Mouse (Mus musculus): ENCODE results near the gene Ptges3. TPM values are rescaled to one million over a fixed set of nuclear protein-coding genes. Genes with fewer than 3 reads are reported as not detected.
"Not testable (repeated sequence)": the region's sequence is repeated elsewhere in the genome, so short reads cannot be mapped to it uniquely, and the experiment has no call there.

Ptges3 gene
- total RNA-seq (2021) = 100 to 1,000 TPM; 155 to 157 TPM

DNA sequence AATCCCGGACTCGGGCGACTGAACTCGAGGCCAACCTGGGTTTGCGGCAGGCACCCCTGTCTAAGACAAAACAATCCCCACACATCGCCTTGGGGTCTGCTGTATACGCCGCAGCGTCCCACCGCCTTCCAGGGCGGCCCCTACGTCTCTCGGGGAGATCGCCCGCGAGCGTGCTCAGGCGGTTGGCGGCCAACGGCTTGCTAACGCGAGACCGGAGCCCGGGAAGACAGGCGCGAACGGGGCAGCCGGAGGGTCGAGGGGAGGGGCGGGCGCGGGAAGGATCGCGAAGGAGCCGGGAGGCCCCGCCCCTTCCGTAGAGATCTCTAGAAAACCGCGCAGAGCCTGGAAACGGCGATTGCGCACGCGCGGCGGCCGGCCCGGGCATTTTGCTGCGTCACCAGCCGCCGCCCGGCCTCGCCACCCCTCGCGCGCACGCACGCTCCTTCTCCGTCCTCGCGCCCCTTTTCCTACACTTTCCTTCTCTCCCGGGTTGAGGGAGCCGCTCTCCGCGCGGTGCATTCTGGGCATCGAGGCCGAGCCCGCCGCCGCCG lies at the start of gene Ptges3:
Ptges3 (plus strand) TSS at position 354 of the 551 bp plus-strand sequence.
- peak; percentile 96 for DNase-seq

DNA sequence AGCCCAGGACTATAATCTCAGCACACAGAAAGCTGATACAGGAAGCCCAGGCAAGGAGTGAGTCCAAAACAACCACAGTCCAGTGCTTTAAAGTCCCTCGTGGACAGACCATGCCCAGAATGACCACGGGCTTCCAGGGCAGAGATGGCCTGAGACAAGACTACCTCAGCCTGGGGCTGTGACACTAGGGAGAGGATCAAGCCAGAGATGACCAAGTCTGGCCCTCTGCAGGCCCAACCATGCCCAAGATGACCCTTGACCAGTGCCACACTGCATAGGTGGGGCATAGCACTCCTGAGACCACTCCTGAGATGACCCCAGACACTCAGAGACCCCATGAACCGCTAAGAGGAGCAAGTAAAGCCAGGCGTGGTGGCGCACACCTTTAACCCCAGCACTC lies 49.0 kb upstream of the Ptges3 start:
- no peak for DNase-seq

DNA sequence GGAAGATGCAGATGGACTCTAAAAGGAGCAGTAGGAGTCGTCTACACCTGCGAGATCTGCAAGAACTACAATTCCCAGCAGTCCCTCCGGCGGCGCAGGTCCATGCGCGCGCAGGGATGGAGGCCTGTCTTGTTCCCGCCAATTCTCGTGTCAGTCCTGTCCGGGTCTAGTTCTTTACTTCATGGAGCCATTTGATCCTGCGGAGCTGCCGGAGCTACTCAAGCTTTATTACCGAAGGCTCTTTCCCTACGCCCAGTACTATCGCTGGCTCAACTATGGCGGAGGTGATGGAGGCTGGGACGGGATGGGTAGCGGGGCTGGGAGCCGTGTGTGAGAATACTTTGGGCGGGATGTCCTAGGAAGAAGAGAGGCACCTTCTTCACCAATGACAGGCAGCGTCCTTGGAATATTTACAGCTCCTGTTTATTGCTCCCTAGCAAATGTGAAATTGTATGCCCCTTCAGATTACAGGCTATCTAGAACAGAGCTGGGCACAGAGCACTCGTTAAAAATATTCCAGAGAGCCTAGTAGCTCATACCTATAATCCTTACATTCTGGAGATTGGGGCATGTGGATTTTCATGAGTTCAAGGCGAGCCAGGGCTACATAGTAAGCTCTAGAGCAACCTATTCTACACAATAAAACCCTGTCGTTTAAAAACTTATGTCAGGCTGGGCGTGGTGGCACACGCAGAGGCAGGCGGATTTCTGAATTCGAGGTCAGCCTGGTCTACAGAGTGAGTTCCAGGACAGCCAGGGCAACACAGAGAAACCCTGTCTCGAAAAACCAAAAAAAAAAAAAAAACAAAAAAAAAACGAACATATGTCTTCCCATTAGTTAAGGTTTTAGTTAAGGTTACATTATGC lies 43.5 kb upstream of the Ptges3 start, which contains the start of gene Prim1:
Prim1 (plus strand) TSS at position 101 of the 867 bp plus-strand sequence.
- peak; percentile 74 for DNase-seq

DNA sequence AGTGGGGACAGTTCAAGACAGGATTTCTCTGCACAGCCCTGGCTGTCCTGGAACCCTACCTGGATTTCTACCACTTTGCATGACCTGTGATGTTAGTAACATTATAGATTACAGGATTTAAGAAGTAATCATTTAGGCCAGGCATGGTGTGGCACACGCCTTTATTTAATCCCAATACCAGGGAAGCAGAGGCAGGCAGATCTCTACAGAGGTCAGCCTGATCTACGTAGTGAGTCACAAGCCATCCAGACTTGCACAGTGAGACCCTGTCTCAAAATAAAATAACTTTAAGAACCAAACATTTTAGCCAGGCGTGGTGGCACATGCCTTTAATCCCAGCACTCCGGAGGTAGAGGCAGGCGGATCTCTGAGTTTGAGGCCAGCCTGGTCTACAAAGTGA lies 36.6 kb upstream of the Ptges3 start:
- DNase-seq = no peak

DNA sequence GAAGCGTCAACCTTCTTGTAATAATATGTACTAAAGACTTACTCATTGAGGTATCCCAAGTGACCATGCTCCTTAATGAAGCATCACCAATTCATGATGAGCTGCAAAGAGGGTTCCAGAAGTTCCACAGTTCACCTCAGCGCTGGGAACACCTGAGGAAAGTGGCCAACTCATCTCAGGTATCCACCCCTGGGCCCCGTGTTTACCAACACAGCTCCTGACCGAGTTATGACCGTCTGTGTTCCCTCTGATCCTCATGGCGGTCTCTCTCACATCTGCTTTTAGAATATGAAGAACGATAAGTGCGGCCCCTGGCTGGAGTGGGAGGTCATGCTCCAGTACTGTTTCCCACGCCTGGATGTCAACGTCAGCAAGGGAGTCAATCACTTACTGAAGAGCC lies 35.3 kb upstream of the Ptges3 start:
- DNase-seq = no peak

DNA sequence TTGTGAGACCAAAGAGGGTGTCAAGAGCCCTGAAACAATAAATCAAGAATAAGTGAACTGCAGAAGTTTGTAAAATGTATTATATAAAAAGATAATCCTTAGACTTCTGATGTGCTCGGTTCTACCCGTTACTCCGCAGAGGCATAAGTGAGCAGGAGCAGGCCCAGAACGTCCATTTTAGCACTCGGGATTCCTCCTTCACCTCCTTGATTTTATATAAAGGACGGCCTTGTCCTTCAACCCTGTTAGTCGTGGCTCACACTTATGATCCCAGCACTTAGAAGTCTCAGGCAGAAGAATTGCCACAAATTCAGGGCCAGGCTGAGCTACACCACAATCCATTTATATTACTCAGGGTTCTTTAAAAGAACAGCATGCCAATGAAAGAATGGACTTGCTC lies 28.8 kb upstream of the Ptges3 start:
- no peak for DNase-seq

DNA sequence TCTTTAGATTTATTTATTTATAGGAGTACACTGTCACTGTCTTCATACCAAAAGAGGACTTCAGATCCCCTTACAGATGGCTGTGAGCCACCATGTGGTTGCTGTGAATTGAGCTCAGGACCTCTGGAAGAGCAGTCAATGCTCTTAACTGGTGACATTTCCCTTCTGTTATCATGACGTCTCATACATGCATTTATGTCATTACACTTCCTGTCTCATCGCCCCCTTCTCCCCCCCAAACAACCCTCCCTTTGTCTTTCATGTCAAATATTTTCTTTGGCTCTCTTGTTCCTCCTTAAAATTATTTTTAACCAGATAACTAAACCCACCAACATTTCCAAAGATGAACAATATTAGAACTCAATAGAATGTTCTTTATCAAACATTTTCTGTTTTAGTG lies 27.9 kb upstream of the Ptges3 start:
- DNase-seq = no peak

DNA sequence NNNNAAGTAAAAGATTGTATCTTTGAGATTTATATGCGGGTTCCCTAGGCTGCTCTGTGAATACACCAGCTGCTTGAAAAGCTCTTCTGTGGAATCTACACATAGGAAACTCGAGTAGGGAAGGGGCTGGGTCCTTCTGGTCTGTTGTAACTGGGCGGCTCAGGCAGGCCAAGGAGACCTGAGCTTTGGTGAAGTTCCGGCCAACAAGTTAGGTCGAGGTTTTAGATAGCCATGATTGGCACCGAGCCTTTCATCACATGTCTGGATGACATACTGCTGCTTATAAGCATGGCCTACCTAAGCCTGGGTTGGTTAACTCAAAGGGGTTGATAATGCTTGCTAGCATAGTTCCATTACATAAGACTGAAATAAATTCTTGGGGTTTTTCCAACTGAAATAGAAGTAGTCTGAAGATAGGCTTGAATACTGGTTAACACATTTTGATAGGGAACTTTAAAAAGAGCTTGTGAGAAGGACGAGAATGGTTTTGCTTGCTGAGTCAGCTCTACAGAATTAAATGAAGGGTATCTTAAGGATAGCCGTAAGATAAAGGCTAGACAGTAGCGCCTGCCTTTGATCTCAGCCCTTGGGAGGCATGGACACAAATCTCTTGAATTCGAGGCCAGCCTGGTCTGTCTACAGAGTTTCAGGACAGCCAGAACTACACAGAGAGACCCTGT lies 21.9 kb upstream of the Ptges3 start:
- no peak for DNase-seq

DNA sequence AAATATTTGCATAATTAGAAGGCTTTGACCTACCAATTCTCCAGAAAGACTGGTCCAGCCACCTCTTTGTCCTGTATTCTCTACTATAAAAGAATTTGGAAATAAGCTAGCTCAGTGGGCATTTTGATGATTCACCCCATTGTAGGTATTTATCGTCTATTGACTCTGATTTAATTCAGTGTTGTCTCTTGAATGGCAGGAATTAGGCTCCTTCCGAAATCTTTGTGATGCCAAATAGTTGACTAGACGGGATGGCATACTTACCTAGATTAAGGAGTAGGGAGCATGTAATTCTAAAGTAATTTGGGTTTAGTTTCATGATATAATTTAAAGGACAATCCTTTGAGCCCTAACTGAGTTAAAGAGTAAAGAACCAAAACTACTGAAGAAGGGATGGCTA lies 20.8 kb upstream of the Ptges3 start:
- no peak for DNase-seq

DNA sequence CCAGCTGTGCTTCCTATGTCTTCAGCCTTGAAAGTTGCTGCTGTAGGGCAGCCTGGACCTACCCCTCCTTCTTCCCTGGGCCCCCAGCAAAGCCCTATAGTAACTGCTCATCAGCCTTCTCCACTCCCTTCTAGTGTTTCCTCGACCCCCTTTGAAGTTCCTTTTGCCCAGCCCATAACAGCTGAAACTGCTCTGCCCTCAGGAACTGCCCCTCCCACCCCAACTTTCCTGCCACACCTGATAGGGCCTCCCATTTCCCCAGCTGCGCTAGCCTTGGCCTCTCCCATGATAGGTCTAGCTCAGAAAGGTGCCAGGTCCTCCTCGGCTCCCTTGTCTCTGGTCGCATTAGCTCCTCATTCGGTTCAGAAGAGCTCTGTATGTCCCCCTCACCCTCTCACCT lies 19.6 kb upstream of the Ptges3 start:
- DNase-seq = no peak

DNA sequence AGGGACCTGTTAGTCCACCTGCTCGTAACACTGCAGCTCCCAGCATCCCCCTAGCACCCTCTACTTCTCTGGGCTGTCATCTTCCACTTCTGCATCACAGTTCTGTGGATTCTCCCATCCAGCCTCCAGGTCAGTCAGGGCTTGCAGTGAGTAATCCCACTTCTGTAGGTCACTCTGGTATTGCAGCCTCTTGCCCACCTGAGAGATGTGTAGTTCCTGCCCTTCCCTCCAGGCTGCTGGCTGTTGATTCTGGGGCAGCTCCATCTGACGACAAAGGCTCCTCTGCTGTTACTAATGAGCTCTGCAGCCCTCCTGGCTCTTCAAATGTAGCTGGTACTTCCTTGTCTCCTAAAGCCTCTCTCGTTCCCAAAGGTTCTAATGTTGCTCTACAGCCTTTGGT lies 18.9 kb upstream of the Ptges3 start:
- no peak for DNase-seq

DNA sequence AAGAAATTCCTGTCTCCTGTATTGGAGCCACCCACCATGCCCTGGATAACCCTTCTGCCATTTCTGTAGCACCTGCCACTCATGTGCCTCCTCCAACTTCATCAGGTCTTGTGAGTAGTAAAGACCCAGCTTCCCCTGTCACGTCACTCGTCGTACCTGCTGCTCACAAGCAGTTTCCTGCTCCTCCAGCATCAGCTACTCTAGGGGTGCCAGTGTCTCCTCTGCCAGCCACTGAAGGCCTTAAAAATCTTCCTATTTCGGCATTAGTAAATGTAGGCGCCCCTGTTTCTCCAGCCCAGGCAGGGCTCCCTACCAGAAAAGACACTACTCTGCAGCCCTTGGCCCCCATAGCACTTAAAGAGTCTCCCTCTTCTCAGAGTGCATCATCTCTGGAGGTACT lies 18.5 kb upstream of the Ptges3 start:
- DNase-seq = no peak

DNA sequence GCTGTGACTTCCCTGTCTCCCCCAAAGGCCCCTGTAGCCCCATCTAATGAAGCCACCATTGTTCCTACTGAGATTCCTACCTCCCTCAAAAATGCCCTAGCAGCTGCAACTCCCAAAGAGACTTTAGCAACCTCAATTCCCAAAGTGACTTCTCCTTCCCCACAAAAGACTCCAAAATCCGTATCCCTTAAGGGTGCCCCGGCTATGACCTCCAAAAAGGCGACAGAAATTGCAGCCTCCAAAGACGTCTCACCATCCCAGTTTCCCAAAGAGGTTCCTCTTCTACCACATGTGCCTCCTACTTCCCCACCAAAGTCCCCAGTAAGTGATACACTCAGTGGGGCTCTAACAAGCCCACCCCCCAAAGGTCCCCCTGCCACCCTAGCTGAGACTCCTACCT lies 17.1 kb upstream of the Ptges3 start:
- DNase-seq = no peak

DNA sequence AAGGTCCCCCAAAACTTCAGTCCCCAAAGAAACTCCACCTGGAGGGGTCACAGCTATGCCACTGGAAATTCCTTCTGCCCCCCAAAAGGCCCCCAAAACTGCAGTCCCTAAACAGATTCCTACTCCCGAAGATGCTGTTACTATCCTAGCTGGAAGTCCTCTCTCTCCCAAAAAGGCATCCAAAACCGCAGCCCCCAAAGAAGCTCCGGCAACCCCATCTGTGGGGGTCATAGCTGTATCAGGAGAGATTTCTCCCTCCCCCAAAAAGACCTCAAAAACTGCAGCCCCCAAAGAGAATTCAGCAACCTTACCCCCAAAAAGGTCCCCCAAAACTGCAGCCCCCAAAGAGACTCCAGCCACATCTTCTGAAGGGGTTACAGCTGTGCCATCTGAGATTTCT lies 16.3 kb upstream of the Ptges3 start:
- no peak for DNase-seq

DNA sequence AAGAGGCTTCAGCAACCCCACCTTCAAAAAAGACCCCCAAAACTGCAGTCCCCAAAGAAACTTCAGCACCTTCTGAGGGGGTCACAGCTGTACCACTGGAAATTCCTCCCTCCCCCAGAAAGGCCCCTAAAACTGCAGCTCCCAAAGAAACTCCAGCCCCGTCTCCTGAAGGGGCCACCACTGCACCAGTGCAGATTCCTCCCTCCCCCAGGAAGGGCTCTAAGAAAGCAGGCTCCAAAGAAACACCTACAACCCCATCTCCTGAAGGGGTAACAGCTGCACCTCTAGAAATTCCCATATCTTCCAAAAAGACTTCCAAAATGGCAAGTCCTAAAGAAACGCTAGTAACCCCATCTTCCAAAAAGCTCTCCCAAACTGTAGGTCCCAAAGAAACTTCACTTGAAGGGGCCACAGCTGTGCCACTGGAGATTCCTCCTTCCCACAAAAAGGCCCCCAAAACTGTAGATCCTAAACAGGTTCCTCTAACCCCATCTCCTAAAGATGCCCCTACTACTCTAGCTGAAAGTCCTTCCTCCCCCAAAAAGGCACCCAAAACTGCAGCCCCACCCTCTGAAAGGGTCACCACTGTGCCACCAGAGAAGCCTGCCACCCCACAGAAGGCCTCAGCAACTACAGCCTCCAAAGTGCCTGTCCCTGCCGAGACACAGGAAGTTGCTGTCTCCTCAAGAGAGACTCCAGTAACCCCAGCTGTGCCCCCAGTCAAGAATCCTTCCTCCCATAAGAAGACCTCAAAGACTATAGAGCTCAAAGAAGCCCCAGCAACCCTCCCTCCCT lies 15.5 kb upstream of the Ptges3 start:
- DNase-seq = no peak

DNA sequence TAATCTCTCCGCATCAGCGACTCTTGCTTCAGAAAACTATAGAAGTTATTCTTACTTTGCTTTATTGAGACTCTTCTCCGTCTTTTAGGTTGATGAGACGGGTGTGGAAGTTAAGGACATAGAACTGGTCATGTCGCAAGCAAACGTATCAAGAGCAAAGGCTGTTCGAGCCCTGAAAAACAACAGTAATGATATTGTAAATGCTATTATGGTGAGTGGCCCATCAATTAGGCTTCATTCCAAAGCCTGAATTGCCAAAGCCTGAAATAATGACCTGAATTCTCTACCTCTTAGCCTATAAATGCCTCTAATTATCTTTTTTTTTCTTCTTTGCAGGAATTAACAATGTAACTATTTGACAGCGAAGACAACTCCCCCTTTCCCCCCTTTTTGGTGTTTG lies 10.6 kb upstream of the Ptges3 start:
- no peak for DNase-seq

DNA sequence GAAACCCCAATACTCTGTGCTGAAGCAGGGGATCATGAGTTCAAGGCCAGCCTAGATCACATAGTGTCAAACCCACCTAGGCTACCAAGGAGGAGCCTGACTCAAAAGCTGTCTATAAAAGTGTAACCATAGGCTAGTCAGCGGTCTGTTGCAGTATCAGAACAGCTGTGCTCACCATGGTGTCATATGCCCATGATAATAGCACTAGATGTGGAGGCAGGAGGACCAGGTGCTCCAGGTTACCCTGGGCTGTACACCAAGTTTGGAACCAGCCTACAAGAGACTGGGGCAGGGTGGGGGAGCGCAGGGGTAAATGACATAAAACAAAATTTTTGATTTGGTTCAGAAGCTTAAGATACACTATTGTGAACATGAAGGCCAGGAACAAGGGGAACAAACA lies 9.0 kb upstream of the Ptges3 start:
- DNase-seq = no peak

DNA sequence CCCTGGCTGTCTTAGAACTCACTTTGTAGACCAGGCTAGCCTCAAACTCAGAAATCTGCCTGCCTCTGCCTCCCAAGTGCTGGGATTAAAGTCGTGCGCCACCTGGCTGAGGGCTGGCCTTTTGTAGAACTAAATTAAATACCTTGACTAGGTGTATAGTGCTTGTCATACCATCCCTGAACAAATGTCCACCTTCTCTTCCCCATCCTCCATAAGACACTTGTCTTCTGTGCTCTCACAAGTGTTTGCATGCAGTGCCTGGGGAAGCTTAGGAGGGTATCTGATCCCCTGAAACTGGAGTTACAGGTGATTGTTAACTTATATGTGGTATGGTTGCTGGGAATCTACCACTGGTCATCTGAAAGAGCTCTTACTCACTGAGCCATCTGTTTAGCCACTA lies 8.4 kb upstream of the Ptges3 start:
- DNase-seq = no peak

DNA sequence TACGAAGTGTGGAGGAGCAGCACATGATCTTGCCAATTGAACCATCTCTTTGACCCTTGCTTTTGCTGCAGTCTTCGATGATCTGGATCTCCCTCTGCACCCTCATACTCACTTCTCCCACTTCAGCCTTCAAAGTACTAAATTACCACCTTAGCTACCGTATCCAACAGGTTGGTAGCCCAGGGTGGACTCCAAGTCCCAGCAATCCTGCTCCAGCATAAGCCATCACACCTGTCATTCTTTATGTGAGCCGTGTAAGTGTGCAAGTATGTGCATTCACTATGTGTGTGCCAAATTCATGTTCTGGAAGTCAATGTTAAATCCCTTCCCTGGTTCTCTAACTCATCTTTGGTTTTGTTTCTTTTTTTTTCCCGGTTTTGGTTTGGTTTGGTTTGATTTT lies 7.2 kb upstream of the Ptges3 start:
- DNase-seq = no peak

DNA sequence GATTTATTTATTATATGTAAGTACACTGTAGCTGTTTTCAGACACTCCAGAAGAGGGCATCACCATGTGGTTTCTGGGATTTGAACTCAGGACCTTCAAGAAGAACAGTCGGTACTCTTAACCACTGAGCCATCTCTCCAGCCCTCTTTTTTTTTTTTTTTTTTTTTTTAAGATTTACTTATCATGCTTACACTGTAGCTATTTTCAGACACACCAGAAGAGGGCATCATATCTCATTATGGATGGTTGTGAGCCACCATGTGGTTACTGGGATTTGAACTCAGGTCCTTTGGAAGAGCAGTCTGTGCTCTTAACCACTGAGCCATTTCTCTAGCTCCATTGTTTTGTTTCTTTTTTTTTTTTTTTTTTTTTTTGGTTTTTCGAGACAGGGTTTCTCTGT lies 6.6 kb upstream of the Ptges3 start:
- DNase-seq = not testable (repeated sequence)

DNA sequence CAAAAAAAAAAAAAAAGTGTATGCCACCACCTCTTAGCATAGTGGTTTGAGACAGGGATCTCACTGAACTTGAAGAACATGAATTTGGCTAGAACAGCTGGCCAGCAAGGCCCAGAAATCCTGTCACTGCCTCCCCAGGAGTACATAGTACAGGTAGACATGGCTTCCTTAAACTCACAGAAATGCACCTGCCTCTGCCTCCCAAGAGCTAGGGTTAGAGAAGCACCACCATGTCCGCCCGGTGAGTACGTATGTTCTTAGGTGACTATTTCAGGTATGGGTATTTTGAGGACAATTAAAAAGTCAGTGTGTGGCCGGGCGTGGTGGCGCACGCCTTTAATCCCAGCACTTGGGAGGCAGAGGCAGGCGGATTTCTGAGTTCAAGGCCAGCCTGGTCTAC lies 5.8 kb upstream of the Ptges3 start:
- no peak for DNase-seq

DNA sequence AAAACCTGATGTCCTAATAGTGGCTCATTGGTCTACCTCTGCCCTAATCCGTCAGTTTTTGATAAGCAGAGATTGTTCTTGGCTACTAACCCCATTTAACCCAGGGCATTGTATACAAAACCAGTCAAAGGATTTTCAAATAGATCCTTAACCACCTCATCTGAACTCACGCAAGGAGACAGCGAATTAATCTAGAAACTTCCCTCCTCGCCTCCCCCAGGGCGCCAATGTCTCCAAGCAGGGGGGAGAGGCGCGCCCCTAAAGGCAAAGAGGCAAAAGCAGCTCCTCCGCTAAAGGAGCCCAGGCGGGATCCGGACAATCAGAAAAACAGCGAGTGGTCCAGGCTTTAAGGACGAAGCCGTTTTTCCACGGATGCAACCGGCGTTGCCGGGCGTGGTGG lies 570 bp upstream of the Ptges3 start:
- no peak for DNase-seq
